Mouse (Mus musculus): ENCODE data around the gene Myo9b. TPM values are rescaled to one million over a fixed set of nuclear protein-coding genes. Genes with fewer than 3 reads are reported as not detected.

Myo9b gene
- polyA plus RNA-seq, 1 experiment from 2014 or later, result 21.2 TPM

GRCm38 (mm10) chr8:71379512-71380075, 107.1 kb downstream of the Myo9b start:
- H3K4me2 ChIP-seq (replicated peaks; ENCODE audit: low read depth, low read length), result peak overlapping the region; percentile 94
- H3K4me1 ChIP-seq (ENCODE audit: insufficient read depth, low read length), result peaks cover 72% of the 10 kb centered on the region
- peak overlapping the region; percentile 99 for H3K27ac ChIP-seq (ENCODE audit: low read length)
- H3K36me3 ChIP-seq (ENCODE audit: insufficient read depth, low read length), result peaks cover 30% of the 10 kb centered on the region
- ATAC-seq (ENCODE audit: low FRiP score, low TSS enrichment), result no peak
- H3K27me3 ChIP-seq (ENCODE audit: insufficient read depth, low read length), result no peaks in the 10 kb centered on the region
- H3K9ac ChIP-seq (replicated peaks; ENCODE audit: low read length), result peak overlapping the region; percentile 94
- no peaks in the 10 kb centered on the region for H3K9me3 ChIP-seq (ENCODE audit: low read length)
- WGBS, result 28% methylated on average over 3 of the region's 3 CpGs
- peak overlapping the region; percentile 75 for H3K4me3 ChIP-seq (ENCODE audit: low read length)

- Histone ChIP-seq H3K4me2 (replicated peaks; ENCODE audit: low read depth, low read length) (peak overlapping the region; percentile 94), H3K4me3 (ENCODE audit: low read length) (peak overlapping the region; percentile 75), H3K9ac (replicated peaks; ENCODE audit: low read length) (peak overlapping the region; percentile 94), H3K9me3 (ENCODE audit: low read length) (no peaks in the 10 kb centered on the region), H3K27ac (ENCODE audit: low read length) (peak overlapping the region; percentile 99), H3K36me3 (ENCODE audit: insufficient read depth, low read length) (peaks cover 21% of the 10 kb centered on the region), H3K4me1 (ENCODE audit: insufficient read depth, low read length) (peaks cover 63% of the 10 kb centered on the region), H3K27me3 (ENCODE audit: insufficient read depth, low read length) (no peaks in the 10 kb centered on the region)
- ATAC-seq (ENCODE audit: low FRiP score, low TSS enrichment), result no peak
- under 1% methylated on average over 72 of the region's 72 CpGs for WGBS
Measured at GRCm38 (mm10) chr8:71380178-71381171, 108.0 kb downstream of the Myo9b start.

- under 1% methylated on average over 84 of the region's 89 CpGs for WGBS
- ATAC-seq (ENCODE audit: low FRiP score, low TSS enrichment), result peak; percentile 31
- H3K27ac ChIP-seq (ENCODE audit: low read length), result peak within 1 kb of the TSS; percentile 99
- peak within 1 kb of the TSS; percentile 94 for H3K4me2 ChIP-seq (replicated peaks; ENCODE audit: low read depth, low read length)
- no peaks in the 10 kb centered on the region for H3K27me3 ChIP-seq (ENCODE audit: insufficient read depth, low read length)
- H3K9ac ChIP-seq (replicated peaks; ENCODE audit: low read length), result peak within 1 kb of the TSS; percentile 94
- peaks cover 16% of the 10 kb centered on the region for H3K36me3 ChIP-seq (ENCODE audit: insufficient read depth, low read length)
- no peaks in the 10 kb centered on the region for H3K9me3 ChIP-seq (ENCODE audit: low read length)
- H3K4me1 ChIP-seq (ENCODE audit: insufficient read depth, low read length), result peaks cover 53% of the 10 kb centered on the region
- peak within 1 kb of the TSS; percentile 75 for H3K4me3 ChIP-seq (ENCODE audit: low read length)
Measured at GRCm38 (mm10) chr8:71381421-71381970, 109.0 kb downstream of the Myo9b start, which contains the start of gene Nr2f6. TSS of gene Nr2f6 (minus strand) at chr8:71381960.

GRCm38 (mm10) chr8:71381971-71382961, 109.8 kb downstream of the Myo9b start:
- peak; percentile 90 for ATAC-seq (ENCODE audit: low FRiP score, low TSS enrichment)
- H3K9me3 ChIP-seq (ENCODE audit: low read length), result no peaks in the 10 kb centered on the region
- 2% methylated on average over 63 of the region's 80 CpGs for WGBS
- peak overlapping the region; percentile 94 for H3K4me2 ChIP-seq (replicated peaks; ENCODE audit: low read depth, low read length)
- peak overlapping the region; percentile 99 for H3K27ac ChIP-seq (ENCODE audit: low read length)
- H3K36me3 ChIP-seq (ENCODE audit: insufficient read depth, low read length), result peaks cover 12% of the 10 kb centered on the region
- peak overlapping the region; percentile 75 for H3K4me3 ChIP-seq (ENCODE audit: low read length)
- H3K9ac ChIP-seq (replicated peaks; ENCODE audit: low read length), result peak overlapping the region; percentile 94
- peaks cover 46% of the 10 kb centered on the region for H3K4me1 ChIP-seq (ENCODE audit: insufficient read depth, low read length)
- no peaks in the 10 kb centered on the region for H3K27me3 ChIP-seq (ENCODE audit: insufficient read depth, low read length)

- Histone ChIP-seq H3K4me2 (replicated peaks; ENCODE audit: low read depth, low read length) (0 out of 2 replicates have a peak overlapping the region, but pooled peaks have one; percentile 12), H3K36me3 (ENCODE audit: insufficient read depth, low read length) (peaks cover 4% of the 10 kb centered on the region; the same call in 1 of the 2 replicates), H3K27me3 (ENCODE audit: insufficient read depth, low read length) (no peaks in the 10 kb centered on the region), H3K9ac (replicated peaks; ENCODE audit: low read length) (peak overlapping the region; percentile 94), H3K4me3 (ENCODE audit: low read length) (no peak overlapping the region), H3K9me3 (ENCODE audit: low read length) (no peaks in the 10 kb centered on the region), H3K4me1 (ENCODE audit: insufficient read depth, low read length) (peaks cover 35% of the 10 kb centered on the region), H3K27ac (ENCODE audit: low read length) (peak overlapping the region; percentile 99)
- WGBS, result 18% methylated on average over 12 of the region's 12 CpGs
- ATAC-seq (ENCODE audit: low FRiP score, low TSS enrichment), result no peak
Measured at GRCm38 (mm10) chr8:71383396-71383795, 110.9 kb downstream of the Myo9b start.

GRCm38 (mm10) chr8:71383860-71384259, 111.3 kb downstream of the Myo9b start:
- Histone ChIP-seq H3K9ac (replicated peaks; ENCODE audit: low read length) (peak overlapping the region; percentile 94), H3K4me2 (replicated peaks; ENCODE audit: low read depth, low read length) (no peak overlapping the region), H3K4me1 (ENCODE audit: insufficient read depth, low read length) (peaks cover 30% of the 10 kb centered on the region), H3K27ac (ENCODE audit: low read length) (peak overlapping the region; percentile 99), H3K4me3 (ENCODE audit: low read length) (no peak overlapping the region), H3K9me3 (ENCODE audit: low read length) (no peaks in the 10 kb centered on the region), H3K27me3 (ENCODE audit: insufficient read depth, low read length) (no peaks in the 10 kb centered on the region), H3K36me3 (ENCODE audit: insufficient read depth, low read length) (0 out of 2 replicates have a peak, but pooled peaks cover 4% of the 10 kb centered on the region)
- no peak for ATAC-seq (ENCODE audit: low FRiP score, low TSS enrichment)
- WGBS, result 42% methylated on average over 3 of the region's 3 CpGs

- H3K27me3 ChIP-seq (ENCODE audit: insufficient read depth, low read length), result no peaks in the 10 kb centered on the region
- 0 out of 2 replicates have a peak, but pooled peaks cover 4% of the 10 kb centered on the region for H3K36me3 ChIP-seq (ENCODE audit: insufficient read depth, low read length)
- H3K9ac ChIP-seq (replicated peaks; ENCODE audit: low read length), result no peak overlapping the region
- WGBS, result 69% methylated on average over 12 of the region's 12 CpGs
- ATAC-seq (ENCODE audit: low FRiP score, low TSS enrichment), result no peak
- no peak overlapping the region for H3K27ac ChIP-seq (ENCODE audit: low read length)
- no peak overlapping the region for H3K4me3 ChIP-seq (ENCODE audit: low read length)
- no peaks in the 10 kb centered on the region for H3K9me3 ChIP-seq (ENCODE audit: low read length)
- H3K4me1 ChIP-seq (ENCODE audit: insufficient read depth, low read length), result peaks cover 17% of the 10 kb centered on the region
- H3K4me2 ChIP-seq (replicated peaks; ENCODE audit: low read depth, low read length), result no peak overlapping the region
Measured at GRCm38 (mm10) chr8:71385212-71385835, 112.8 kb downstream of the Myo9b start.

- H3K27me3 ChIP-seq (ENCODE audit: insufficient read depth, low read length), result no peaks in the 10 kb centered on the region
- H3K4me3 ChIP-seq (ENCODE audit: low read length), result no peak overlapping the region
- H3K27ac ChIP-seq (ENCODE audit: low read length), result no peak overlapping the region
- 62% methylated on average over 1 of the region's 1 CpGs for WGBS
- H3K9ac ChIP-seq (replicated peaks; ENCODE audit: low read length), result no peak overlapping the region
- H3K4me1 ChIP-seq (ENCODE audit: insufficient read depth, low read length), result peaks cover 10% of the 10 kb centered on the region
- no peaks in the 10 kb centered on the region for H3K9me3 ChIP-seq (ENCODE audit: low read length)
- 0 out of 2 replicates have a peak, but pooled peaks cover 4% of the 10 kb centered on the region for H3K36me3 ChIP-seq (ENCODE audit: insufficient read depth, low read length)
- H3K4me2 ChIP-seq (replicated peaks; ENCODE audit: low read depth, low read length), result no peak overlapping the region
- ATAC-seq (ENCODE audit: low FRiP score, low TSS enrichment), result no peak
Measured at GRCm38 (mm10) chr8:71388267-71388666, 115.8 kb downstream of the Myo9b start.
